Mouse (Mus musculus): ENCODE results near the gene Dnajc2. TPM values are rescaled to one million over a fixed set of nuclear protein-coding genes. Genes with fewer than 3 reads are reported as not detected.

The Dnajc2 gene
- polyA plus RNA-seq, 1 experiment, result 46.0 TPM

Other genes with a start within 250 kb of the Dnajc2 start
- gene Lrrc17, start 241.7 kb downstream of the Dnajc2 start, polyA plus RNA-seq (2011; ENCODE audit: insufficient read length, low read depth, missing spikeins), result 187 and 323 TPM in 2 replicates
- 0.27 TPM in 1 of 2 replicates, not detected in the other for gene Fbxl13, start 139.6 kb downstream of the Dnajc2 start, polyA plus RNA-seq (2011; ENCODE audit: insufficient read length, low read depth, missing spikeins)
- gene Armc10, start 139.4 kb downstream of the Dnajc2 start, polyA plus RNA-seq (2011; ENCODE audit: insufficient read length, low read depth, missing spikeins), result 34.2 and 40.4 TPM in 2 replicates
- gene Napepld, start 83.9 kb downstream of the Dnajc2 start, polyA plus RNA-seq (2011; ENCODE audit: insufficient read length, low read depth, missing spikeins), result 1.7 and 1.9 TPM in 2 replicates
- gene Pmpcb, start 48.1 kb downstream of the Dnajc2 start, polyA plus RNA-seq (2011; ENCODE audit: insufficient read length, low read depth, missing spikeins), result 78.7 and 107 TPM in 2 replicates
- 108 and 127 TPM in 2 replicates for gene Psmc2, start within 50 bp of the Dnajc2 start, polyA plus RNA-seq (2011; ENCODE audit: insufficient read length, low read depth, missing spikeins)
- not detected in 2 replicates for gene Slc26a5, start 80.4 kb upstream of the Dnajc2 start, polyA plus RNA-seq (2011; ENCODE audit: insufficient read length, low read depth, missing spikeins)